Mouse (Mus musculus): Measurements from ENCODE around the gene Slc6a6. TPM values are rescaled to one million over a fixed set of nuclear protein-coding genes. Genes with fewer than 3 reads are reported as not detected.

Slc6a6 gene
- total and polyA plus RNA-seq, 3 experiments, result 54.6 to 90.0 TPM; not detected in 1

DNA sequence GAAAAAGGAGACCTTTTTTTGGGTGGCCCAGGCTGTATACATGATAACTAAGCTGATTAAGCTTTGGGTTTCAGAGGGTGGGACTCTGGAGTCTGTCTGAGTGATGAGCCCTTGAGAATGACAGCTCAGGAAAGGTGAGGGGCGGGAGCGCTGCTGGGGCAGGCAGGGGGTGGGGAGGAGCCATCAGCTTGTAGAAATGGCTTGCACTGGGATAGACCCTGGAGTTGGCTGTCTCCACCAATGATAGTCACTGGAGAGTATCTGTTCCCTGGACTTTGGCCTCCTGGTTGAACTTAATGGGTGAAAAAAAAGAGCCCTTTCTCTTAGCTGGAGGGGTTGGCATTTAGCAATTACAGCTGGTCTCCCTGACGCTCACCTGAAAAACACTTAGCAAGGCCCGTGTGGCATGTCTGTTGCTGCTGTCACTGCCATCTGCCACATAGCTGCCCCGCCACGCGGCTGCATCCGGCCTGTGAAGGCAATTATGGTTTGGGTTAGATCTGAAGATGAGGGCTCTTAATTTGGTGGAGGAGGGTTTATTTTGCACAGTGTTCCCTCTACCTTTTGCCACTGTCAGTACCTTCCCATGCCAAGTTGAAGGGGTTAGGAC is 23.5 kb downstream of the Slc6a6 start:
- peaks cover 4 to 6% of the 10 kb centered on the region in 2 experiments; a peak in 3 of 4 replicates for H3K36me3 ChIP-seq (ENCODE audit: control insufficient read depth in 1 of 2, insufficient read depth in 2 of 2, low read length in 2 of 2)
- H3K4me3 ChIP-seq (ENCODE audit: control insufficient read depth in 1 of 2, insufficient read depth in 1 of 2, low read depth in 2 of 2, low read length in 2 of 2), result no peak overlapping the region
- H3K79me2 ChIP-seq (ENCODE audit: control insufficient read depth, insufficient read depth, low read length, poor library complexity), result 0 out of 2 replicates have a peak, but pooled peaks cover 3% of the 10 kb centered on the region
- no peak for DNase-seq (ENCODE audit: low read depth, low spot score)
- no peak overlapping the region for H3K9ac ChIP-seq (ENCODE audit: control insufficient read depth, low read depth, low read length, poor library complexity, severe bottlenecking)
- no peak for TF ChIP-seq NRF1 (IDR thresholded peaks at IDR 0.05; ENCODE audit: insufficient read depth, low read depth, low read length, poor library complexity, severe bottlenecking)
- TF ChIP-seq RCOR1 (IDR thresholded peaks at IDR 0.05; ENCODE audit: low read depth, low read length), result no peak
- TF ChIP-seq USF1 (IDR thresholded peaks at IDR 0.05; ENCODE audit: low read depth, low read length), result no peak
- no peak for TF ChIP-seq POLR2AphosphoS5 (IDR thresholded peaks at IDR 0.05; ENCODE audit: borderline replicate concordance, low read depth, low read length)
- no peak for TF ChIP-seq TAL1 (IDR thresholded peaks at IDR 0.05; ENCODE audit: low read length)
- no peak for TF ChIP-seq MYC (IDR thresholded peaks at IDR 0.05; ENCODE audit: low read depth, low read length)
- TF ChIP-seq GABPA (IDR thresholded peaks at IDR 0.05; ENCODE audit: low read depth, low read length), result no peak
- TF ChIP-seq TBP (IDR thresholded peaks at IDR 0.05; ENCODE audit: low read depth, low read length), result no peak
- no peak for TF ChIP-seq USF2 (IDR thresholded peaks at IDR 0.05; ENCODE audit: borderline replicate concordance in 1 of 2, insufficient read depth in 1 of 2, low read depth in 1 of 2, low read length in 2 of 2)
- TF ChIP-seq SMC3 (IDR thresholded peaks at IDR 0.05; ENCODE audit: low read depth, low read length), result no peak
- TF ChIP-seq MAZ (IDR thresholded peaks at IDR 0.05; ENCODE audit: low read depth, low read length), result no peak
- no peak for TF ChIP-seq ZC3H11A (IDR thresholded peaks at IDR 0.05; ENCODE audit: low read depth, low read length)
- TF ChIP-seq CHD1 (IDR thresholded peaks at IDR 0.05; ENCODE audit: low read depth, low read length), result no peak
- no peak for TF ChIP-seq GATA1 (IDR thresholded peaks at IDR 0.05; ENCODE audit: low read depth, low read length)
- no peak for TF ChIP-seq NELFE (IDR thresholded peaks at IDR 0.05; ENCODE audit: low read depth, low read length)
- TF ChIP-seq POLR2AphosphoS2 (IDR thresholded peaks at IDR 0.05; ENCODE audit: low read length), result no peak
- H3K9me3 ChIP-seq (replicated peaks; ENCODE audit: insufficient read depth, low read length), result no peaks in the 10 kb centered on the region
- no peaks in the 10 kb centered on the region for H3K27me3 ChIP-seq (ENCODE audit: control insufficient read depth in 1 of 2, insufficient read depth in 2 of 2, low read length in 2 of 2)
- H3K4me1 ChIP-seq (ENCODE audit: control insufficient read depth in 1 of 2, insufficient read depth in 2 of 2, low read length in 2 of 2), result peaks cover 1 to 6% of the 10 kb centered on the region in 2 experiments; a peak in 3 of 4 replicates
- no peak overlapping the region for H3K27ac ChIP-seq (ENCODE audit: control insufficient read depth, low read depth, low read length)

DNA sequence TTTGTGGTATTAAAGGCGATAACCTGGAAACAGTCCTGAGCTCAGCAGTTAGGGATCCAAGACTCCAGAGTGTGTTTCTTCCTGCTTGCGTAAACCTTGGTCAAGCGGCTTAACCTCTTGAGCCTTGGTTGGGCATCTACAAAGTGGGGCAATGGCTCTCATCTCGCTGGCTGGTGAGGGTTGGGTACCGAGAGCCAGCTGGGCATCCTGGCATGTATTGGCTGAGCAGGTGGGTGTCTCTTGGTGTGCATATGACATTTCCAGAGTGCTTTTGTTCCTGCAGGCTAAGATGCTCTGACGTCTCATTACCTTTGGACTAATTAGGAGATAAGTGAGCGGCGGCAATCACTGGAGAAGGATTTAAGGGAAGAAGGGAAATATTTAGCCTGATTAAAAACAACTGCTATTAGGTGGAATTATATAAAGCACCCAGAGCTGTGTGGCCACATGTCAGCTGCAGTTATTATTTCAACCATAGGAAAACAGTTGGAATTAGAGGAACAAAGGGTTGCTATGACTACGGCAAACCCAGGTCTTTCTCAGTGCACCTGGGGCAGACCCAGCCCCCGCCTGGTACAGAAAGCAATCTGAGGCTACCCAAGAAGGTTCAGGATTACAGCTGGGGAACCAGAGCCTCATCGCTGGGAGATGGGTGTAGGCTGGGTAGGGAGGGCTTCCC is 24.2 kb downstream of the Slc6a6 start:
- H3K4me3 ChIP-seq (ENCODE audit: control insufficient read depth in 1 of 2, insufficient read depth in 1 of 2, low read depth in 2 of 2, low read length in 2 of 2), result no peak overlapping the region
- H3K79me2 ChIP-seq (ENCODE audit: control insufficient read depth, insufficient read depth, low read length, poor library complexity), result 0 out of 2 replicates have a peak, but pooled peaks cover 3% of the 10 kb centered on the region
- no peak overlapping the region for H3K27ac ChIP-seq (ENCODE audit: control insufficient read depth, low read depth, low read length)
- no peak for DNase-seq (ENCODE audit: low read depth, low spot score)
- no peaks in the 10 kb centered on the region for H3K27me3 ChIP-seq (ENCODE audit: control insufficient read depth in 1 of 2, insufficient read depth in 2 of 2, low read length in 2 of 2)
- no peaks in the 10 kb centered on the region for H3K9me3 ChIP-seq (replicated peaks; ENCODE audit: insufficient read depth, low read length)
- no peak for TF ChIP-seq CTCF (IDR thresholded peaks at IDR 0.05 in 2 of 3, conservative IDR thresholded peaks at IDR 0.05 in 1 of 3; ENCODE audit: control insufficient read depth in 1 of 3, insufficient read depth in 1 of 3, low read depth in 2 of 3, low read length in 3 of 3, poor library complexity in 1 of 3, severe bottlenecking in 1 of 3)
- TF ChIP-seq GATA1 (IDR thresholded peaks at IDR 0.05; ENCODE audit: low read depth, low read length), result no peak
- TF ChIP-seq NRF1 (IDR thresholded peaks at IDR 0.05; ENCODE audit: insufficient read depth, low read depth, low read length, poor library complexity, severe bottlenecking), result no peak
- no peak for TF ChIP-seq USF1 (IDR thresholded peaks at IDR 0.05; ENCODE audit: low read depth, low read length)
- no peak for TF ChIP-seq ZC3H11A (IDR thresholded peaks at IDR 0.05; ENCODE audit: low read depth, low read length)
- no peak for TF ChIP-seq TAL1 (IDR thresholded peaks at IDR 0.05; ENCODE audit: low read length)
- no peak for TF ChIP-seq SIN3A (IDR thresholded peaks at IDR 0.05; ENCODE audit: low read length)
- TF ChIP-seq KAT2A (conservative IDR thresholded peaks at IDR 0.05; ENCODE audit: low read depth, low read length), result no peak
- TF ChIP-seq MAFK (IDR thresholded peaks at IDR 0.05; ENCODE audit: borderline replicate concordance, low read depth, low read length), result no peak
- TF ChIP-seq MXI1 (IDR thresholded peaks at IDR 0.05; ENCODE audit: low read depth, low read length), result no peak
- no peak for TF ChIP-seq POLR2AphosphoS5 (IDR thresholded peaks at IDR 0.05; ENCODE audit: borderline replicate concordance, low read depth, low read length)
- no peak for TF ChIP-seq ZNF384 (IDR thresholded peaks at IDR 0.05; ENCODE audit: low read depth, low read length)
- no peak for TF ChIP-seq POLR2A (IDR thresholded peaks at IDR 0.05; ENCODE audit: control insufficient read depth in 1 of 2, insufficient read depth in 1 of 2, low read depth in 1 of 2, low read length in 2 of 2, poor library complexity in 1 of 2)
- no peak for TF ChIP-seq TBP (IDR thresholded peaks at IDR 0.05; ENCODE audit: low read depth, low read length)
- TF ChIP-seq CHD2 (IDR thresholded peaks at IDR 0.05; ENCODE audit: low read length), result no peak
- no peak for TF ChIP-seq MYB (IDR thresholded peaks at IDR 0.05; ENCODE audit: low read depth, low read length)
- no peak for TF ChIP-seq E2F4 (IDR thresholded peaks at IDR 0.05; ENCODE audit: borderline replicate concordance, low read depth, low read length)
- no peak for TF ChIP-seq RCOR1 (IDR thresholded peaks at IDR 0.05; ENCODE audit: low read depth, low read length)
- TF ChIP-seq ELF1 (IDR thresholded peaks at IDR 0.05; ENCODE audit: low read depth, low read length), result no peak
- no peak overlapping the region for H3K9ac ChIP-seq (ENCODE audit: control insufficient read depth, low read depth, low read length, poor library complexity, severe bottlenecking)
- peaks cover 6 to 9% of the 10 kb centered on the region in 2 experiments; a peak in 3 of 4 replicates for H3K36me3 ChIP-seq (ENCODE audit: control insufficient read depth in 1 of 2, insufficient read depth in 2 of 2, low read length in 2 of 2)
- peaks cover 3 to 11% of the 10 kb centered on the region in 2 experiments; a peak in 3 of 4 replicates for H3K4me1 ChIP-seq (ENCODE audit: control insufficient read depth in 1 of 2, insufficient read depth in 2 of 2, low read length in 2 of 2)
